Mouse (Mus musculus) lung, postnatal 0 days (tissue): ENCODE measurements around the gene Mcemp1. TPM values are rescaled to one million over a fixed set of nuclear protein-coding genes. Genes with fewer than 3 reads are reported as not detected.

Experiments used
- ATAC-seq: fragments of 200-750 bp; cut with Nextera tagmentation; 2 replicates; pipeline ENCODE4 v1.8.0; 2017; ENCODE audit warnings: moderate library complexity
- DNase-seq: peaks from one replicate; pipeline ENCODE4 v3.0.0-alpha.2; 2016; ENCODE audit warnings: low spot score
- H3K27ac ChIP-seq: fragments of 300-500 bp; sonication (generic); 2 replicates; pipeline ENCODE4 v1.5.1; 2014; ENCODE audit warnings: antibody characterized with exemption, mild to moderate bottlenecking, low read length, mixed read lengths
- H3K27me3 ChIP-seq: fragments of 300-500 bp; sonication (generic); replicated peaks from 2 replicates; pipeline ENCODE4 v1.6.1; 2014; ENCODE audit warnings: low read length, mixed read lengths; ENCODE audit not compliant: insufficient read depth
- H3K36me3 ChIP-seq: fragments of 300-500 bp; sonication (generic); 2 replicates; pipeline ENCODE4 v1.6.1; 2014; ENCODE audit warnings: low read length, mixed read lengths; ENCODE audit not compliant: insufficient read depth
- H3K4me1 ChIP-seq: fragments of 300-500 bp; sonication (generic); 2 replicates; pipeline ENCODE4 v1.6.1; 2014; ENCODE audit warnings: antibody characterized with exemption, low read depth, low read length, mixed read lengths; ENCODE audit not compliant: insufficient read depth
- H3K4me2 ChIP-seq: fragments of 300-500 bp; sonication (generic); replicated peaks from 2 replicates; pipeline ENCODE4 v1.6.1; 2014; ENCODE audit warnings: low read depth, mild to moderate bottlenecking, low read length, moderate library complexity, mixed read lengths
- H3K4me3 ChIP-seq: fragments of 300-500 bp; sonication (generic); 2 replicates; pipeline ENCODE4 v1.5.1; 2014; ENCODE audit warnings: low read depth, low read length
- H3K9ac ChIP-seq: fragments of 300-500 bp; sonication (generic); replicated peaks from 2 replicates; pipeline ENCODE4 v1.6.1; 2014; ENCODE audit warnings: low read depth, mild to moderate bottlenecking
- H3K9me3 ChIP-seq: fragments of 300-500 bp; sonication (generic); 2 replicates; pipeline ENCODE4 v1.6.1; 2016; ENCODE audit warnings: low read length, mixed read lengths
- CTCF ChIP-seq: IDR thresholded peaks from 2 replicates; pipeline ENCODE4 v1.5.1; 2016; ENCODE audit warnings: antibody characterized with exemption, mild to moderate bottlenecking
- EP300 ChIP-seq: IDR thresholded peaks from 2 replicates; pipeline ENCODE4 v1.6.1; 2016; ENCODE audit warnings: antibody characterized with exemption, mild to moderate bottlenecking, control low read depth
- WGBS: fragments of 180-500 bp; shearing (Covaris S2); extraction: QIAGEN DNeasy Blood & Tissue Kit; methylation state at CpG from one replicate; pipeline ENCODE4 v1.1.7; 2014; 5-methylcytosine and 5-hydroxymethylcytosine counted together
- polyA plus RNA-seq: library from polyadenylated mRNA; unstranded; fragments of >200 nt; fragmentation: Nextera tagmentation; extraction: Ambion mirVana; gene quantifications from 2 replicates; pipeline ENCODE4 v1.2.1, GENCODE M21; 2015

The Mcemp1 gene
- polyA plus RNA-seq, 1 experiment from 2014 or later: 20.2 TPM

- no peak overlapping the region for H3K4me3 ChIP-seq
- H3K36me3 ChIP-seq: no peaks in the 10 kb centered on the region
- H3K9me3 ChIP-seq: no peaks in the 10 kb centered on the region
- peak; percentile 56 for DNase-seq
- H3K4me2 ChIP-seq: no peak overlapping the region
- peak; percentile 58 for ATAC-seq
- no peaks in the 10 kb centered on the region for H3K4me1 ChIP-seq
- TF ChIP-seq CTCF (no peak), EP300 (no peak)
- H3K27me3 ChIP-seq: no peaks in the 10 kb centered on the region
- 56% methylated on average over 5 of the region's 5 CpGs for WGBS
- H3K27ac ChIP-seq: no peak overlapping the region
- H3K9ac ChIP-seq: no peak overlapping the region
Observed at GRCm38 (mm10) chr8:3664405-3664804, 1.1 kb upstream of the Mcemp1 start.

- no peak for TF ChIP-seq CTCF
- no peak for TF ChIP-seq EP300
- peaks cover 3% of the 10 kb centered on the region; the same call in 1 of the 2 replicates for H3K4me1 ChIP-seq
- H3K36me3 ChIP-seq: no peaks in the 10 kb centered on the region
- no peak overlapping the region for H3K27ac ChIP-seq
- H3K9me3 ChIP-seq: no peaks in the 10 kb centered on the region
- no peak for ATAC-seq
- peak; percentile 32 for DNase-seq
- WGBS: 68% methylated on average over 2 of the region's 2 CpGs
- no peaks in the 10 kb centered on the region for H3K27me3 ChIP-seq
- H3K4me3 ChIP-seq: no peak overlapping the region
- no peak overlapping the region for H3K9ac ChIP-seq
- H3K4me2 ChIP-seq: no peak overlapping the region
Observed at GRCm38 (mm10) chr8:3670388-3670787, 4.8 kb downstream of the Mcemp1 start.

- peak; percentile 93 for TF ChIP-seq CTCF
- TF ChIP-seq EP300: no peak; the same call in 1 of the 2 replicates
- no peaks in the 10 kb centered on the region for H3K9me3 ChIP-seq
- no peaks in the 10 kb centered on the region for H3K36me3 ChIP-seq
- H3K4me2 ChIP-seq: peak within 1 kb of the TSS; percentile 65
- ATAC-seq (peak; percentile 84), DNase-seq (peak; percentile 93)
- H3K27me3 ChIP-seq: no peaks in the 10 kb centered on the region
- H3K4me3 ChIP-seq: peak within 1 kb of the TSS; percentile 49
- H3K9ac ChIP-seq: peak within 1 kb of the TSS; percentile 43
- WGBS: 1% methylated on average over 23 of the region's 23 CpGs
- H3K4me1 ChIP-seq: peaks cover 3% of the 10 kb centered on the region; the same call in 1 of the 2 replicates
- H3K27ac ChIP-seq: no peak within 1 kb of the TSS
Observed at GRCm38 (mm10) chr8:3671980-3672491, 6.5 kb downstream of the Mcemp1 start, which contains the start of gene Fcor. Gene Fcor (minus strand): TSS chr8:3672362.

- no peak for DNase-seq
- H3K4me2 ChIP-seq: no peak overlapping the region
Observed at GRCm38 (mm10) chr8:3674671-3675070, 9.1 kb downstream of the Mcemp1 start.

GRCm38 (mm10) chr8:3676131-3676992, 10.8 kb downstream of the Mcemp1 start, which contains the start of gene Trappc5:
Gene Trappc5 (plus strand): TSS chr8:3676299.
- Histone ChIP-seq H3K9ac (peak within 1 kb of the TSS; percentile 91), H3K4me1 (peaks cover 5% of the 10 kb centered on the region; the same call in 1 of the 2 replicates), H3K9me3 (no peaks in the 10 kb centered on the region), H3K36me3 (0 out of 2 replicates have a peak, but pooled peaks cover 3% of the 10 kb centered on the region), H3K27me3 (no peaks in the 10 kb centered on the region), H3K27ac (peak within 1 kb of the TSS; percentile 90), H3K4me3 (peak within 1 kb of the TSS; percentile 85), H3K4me2 (peak within 1 kb of the TSS; percentile 71)
- DNase-seq (peak; percentile 98), ATAC-seq (peak; percentile 92)
- under 1% methylated on average over 61 of the region's 61 CpGs for WGBS
- TF ChIP-seq EP300 (no peak), CTCF (peak; percentile 98)

More at GRCm38 (mm10) chr8:3674671-3675070, 9.1 kb downstream of the Mcemp1 start:
- Histone ChIP-seq H3K4me1 (peaks cover 5% of the 10 kb centered on the region; the same call in 1 of the 2 replicates), H3K36me3 (0 out of 2 replicates have a peak, but pooled peaks cover 3% of the 10 kb centered on the region), H3K27ac (no peak overlapping the region), H3K9ac (no peak overlapping the region), H3K9me3 (no peaks in the 10 kb centered on the region), H3K27me3 (no peaks in the 10 kb centered on the region), H3K4me3 (no peak overlapping the region)
- TF ChIP-seq CTCF: no peak
- TF ChIP-seq EP300: no peak
- ATAC-seq: no peak
- WGBS: 50% methylated on average over 3 of the region's 3 CpGs

- Histone ChIP-seq H3K9ac (peak overlapping the region; percentile 91), H3K4me1 (peaks cover 5% of the 10 kb centered on the region; the same call in 1 of the 2 replicates), H3K27ac (peak overlapping the region; percentile 90), H3K27me3 (no peaks in the 10 kb centered on the region), H3K4me2 (peak overlapping the region; percentile 71), H3K36me3 (0 out of 2 replicates have a peak, but pooled peaks cover 3% of the 10 kb centered on the region), H3K4me3 (peak overlapping the region; percentile 85), H3K9me3 (no peaks in the 10 kb centered on the region)
- no peak for TF ChIP-seq CTCF
- TF ChIP-seq EP300: no peak
- DNase-seq (no peak), ATAC-seq (0 out of 2 replicates have a peak, but pooled peaks have one; percentile 0)
- 2% methylated on average over 15 of the region's 15 CpGs for WGBS
Observed at GRCm38 (mm10) chr8:3676993-3677579, 11.5 kb downstream of the Mcemp1 start.
